Mouse (Mus musculus): ENCODE data around the gene Mark2. TPM values are rescaled to one million over a fixed set of nuclear protein-coding genes. Genes with fewer than 3 reads are reported as not detected.

Gene Mark2
- polyA plus RNA-seq, 1 experiment from 2014 or later: 44.9 TPM

DNA sequence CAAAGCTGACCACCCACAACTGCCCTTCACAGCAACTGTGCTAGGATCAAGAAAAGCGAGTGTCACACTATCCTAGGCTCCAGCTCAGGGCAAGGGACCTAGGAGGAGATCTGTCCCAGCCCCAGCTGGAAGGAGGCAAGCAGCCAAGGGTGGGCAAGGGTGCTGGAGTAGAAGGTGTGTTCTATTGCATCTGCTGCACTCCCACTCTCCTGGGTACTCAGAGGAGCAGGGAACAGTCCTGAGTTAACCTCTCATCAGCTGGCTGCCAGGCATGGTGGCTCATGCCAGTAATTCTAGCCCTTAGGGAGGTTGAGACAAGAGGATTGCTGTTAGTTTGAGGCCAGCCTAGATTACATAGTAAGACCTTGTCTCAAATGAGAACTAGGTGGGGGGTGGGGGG is 8.3 kb upstream of the Mark2 start:
- Histone ChIP-seq H3K9ac (no peak overlapping the region), H3K4me2 (replicated peaks) (no peak overlapping the region), H3K27me3 (replicated peaks) (no peaks in the 10 kb centered on the region), H3K4me1 (replicated peaks) (no peaks in the 10 kb centered on the region), H3K36me3 (no peaks in the 10 kb centered on the region), H3K27ac (no peak overlapping the region), H3K9me3 (no peaks in the 10 kb centered on the region), H3K4me3 (replicated peaks) (no peak overlapping the region)
- no peak for ATAC-seq
- WGBS: 89% methylated on average over 1 of the region's 1 CpGs

DNA sequence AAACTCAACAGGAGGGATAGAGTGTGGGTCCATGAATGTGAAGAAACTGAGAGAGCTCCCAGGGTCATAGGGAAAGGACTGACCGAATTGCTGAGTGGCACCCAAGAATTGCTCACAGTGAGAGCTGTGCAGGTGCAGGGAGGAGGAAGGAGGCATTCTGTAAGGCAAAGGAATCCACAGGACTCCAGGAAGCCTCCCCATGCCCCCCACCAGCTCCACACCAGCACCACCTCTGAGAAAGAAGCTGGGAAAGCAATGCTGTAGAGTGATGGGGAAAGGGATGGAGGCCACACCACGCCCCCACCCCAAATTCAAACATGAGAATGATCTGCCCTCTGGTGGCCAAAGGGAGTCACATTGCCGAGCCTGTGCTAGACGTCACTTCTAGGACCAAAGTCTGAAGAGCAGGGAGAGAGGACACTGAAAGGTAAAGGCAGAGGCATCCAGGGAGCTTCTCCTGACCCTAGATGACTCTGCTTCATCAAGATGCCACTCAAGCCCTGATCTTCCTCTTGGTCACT is 3.6 kb upstream of the Mark2 start:
- no peak overlapping the region for H3K4me2 ChIP-seq (replicated peaks)
- H3K4me1 ChIP-seq (replicated peaks): peaks cover under 1% of the 10 kb centered on the region; the same call in 1 of the 2 replicates
- WGBS: 24% methylated on average over 4 of the region's 4 CpGs
- no peaks in the 10 kb centered on the region for H3K27me3 ChIP-seq (replicated peaks)
- no peak for ATAC-seq
- no peaks in the 10 kb centered on the region for H3K9me3 ChIP-seq
- H3K27ac ChIP-seq: no peak overlapping the region
- no peaks in the 10 kb centered on the region for H3K36me3 ChIP-seq
- no peak overlapping the region for H3K9ac ChIP-seq
- no peak overlapping the region for H3K4me3 ChIP-seq (replicated peaks)

DNA sequence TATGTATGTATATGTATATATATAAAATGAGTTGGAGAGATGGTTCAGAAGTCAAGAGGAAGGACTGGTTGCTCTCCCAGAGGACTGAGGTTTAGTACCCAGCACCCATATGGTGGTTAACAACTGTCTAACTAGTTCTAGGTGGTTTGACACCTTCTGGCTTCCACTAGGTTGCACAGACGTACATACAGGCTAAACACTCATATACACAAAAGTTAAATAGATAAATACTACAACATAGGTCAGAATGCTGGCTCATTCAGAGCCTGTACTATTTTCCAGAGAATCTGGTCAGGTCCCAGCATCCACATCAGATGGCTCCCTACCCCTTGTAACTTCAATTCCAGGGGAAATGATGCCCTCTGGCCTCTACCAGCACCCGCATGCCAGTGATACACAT is 986 bp upstream of the Mark2 start:
- Histone ChIP-seq H3K4me1 (replicated peaks) (peaks cover 19% of the 10 kb centered on the region), H3K27ac (no peak overlapping the region), H3K9ac (no peak overlapping the region), H3K9me3 (no peaks in the 10 kb centered on the region), H3K4me3 (replicated peaks) (no peak overlapping the region), H3K36me3 (no peaks in the 10 kb centered on the region), H3K4me2 (replicated peaks) (no peak overlapping the region), H3K27me3 (replicated peaks) (no peaks in the 10 kb centered on the region)
- WGBS: 77% methylated on average over 2 of the region's 2 CpGs
- no peak for ATAC-seq

DNA sequence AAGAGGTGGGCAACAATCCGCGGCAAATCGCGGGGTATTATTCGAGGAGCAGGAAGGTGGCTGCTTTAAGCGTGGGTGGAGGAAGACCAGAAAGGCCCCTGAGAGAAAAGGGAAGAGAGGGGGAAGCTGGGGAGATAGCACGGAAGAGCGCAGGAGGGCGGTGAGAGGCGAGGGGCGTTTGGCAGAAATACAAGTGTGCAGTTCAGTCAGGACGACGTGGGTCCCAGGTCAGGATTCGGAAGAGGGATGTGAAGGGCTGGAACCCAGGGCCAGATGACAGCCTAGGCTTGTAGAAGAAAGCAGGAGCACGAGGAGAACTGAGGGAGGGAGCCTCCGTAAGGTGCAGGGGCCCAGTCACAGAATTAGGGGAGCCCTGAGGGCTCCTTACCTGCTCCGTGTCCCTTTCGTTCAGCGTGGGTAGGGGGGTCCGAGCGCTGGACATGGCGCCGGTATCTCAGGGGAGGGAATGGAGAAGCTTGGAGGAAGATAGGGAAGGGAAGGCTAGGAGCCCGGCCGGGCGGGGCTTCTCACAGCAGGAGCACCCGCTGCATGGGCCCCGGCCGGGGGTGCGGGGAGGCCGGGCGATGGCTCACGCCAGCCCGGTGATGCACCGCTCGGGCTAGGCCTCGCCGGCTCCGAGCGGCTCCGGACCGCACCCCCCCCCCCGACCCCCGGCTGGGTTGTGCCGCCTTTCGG is 732 bp downstream of the Mark2 start:
- peak overlapping the region; percentile 88 for H3K4me2 ChIP-seq (replicated peaks)
- peaks cover 26% of the 10 kb centered on the region for H3K4me1 ChIP-seq (replicated peaks)
- no peaks in the 10 kb centered on the region for H3K9me3 ChIP-seq
- H3K9ac ChIP-seq: peak overlapping the region; percentile 94
- H3K36me3 ChIP-seq: no peaks in the 10 kb centered on the region
- H3K27ac ChIP-seq: peak overlapping the region; percentile 83
- no peaks in the 10 kb centered on the region for H3K27me3 ChIP-seq (replicated peaks)
- peak overlapping the region; percentile 90 for H3K4me3 ChIP-seq (replicated peaks)
- ATAC-seq: peak; percentile 79
- 0% methylated on average over 29 of the region's 46 CpGs for WGBS

DNA sequence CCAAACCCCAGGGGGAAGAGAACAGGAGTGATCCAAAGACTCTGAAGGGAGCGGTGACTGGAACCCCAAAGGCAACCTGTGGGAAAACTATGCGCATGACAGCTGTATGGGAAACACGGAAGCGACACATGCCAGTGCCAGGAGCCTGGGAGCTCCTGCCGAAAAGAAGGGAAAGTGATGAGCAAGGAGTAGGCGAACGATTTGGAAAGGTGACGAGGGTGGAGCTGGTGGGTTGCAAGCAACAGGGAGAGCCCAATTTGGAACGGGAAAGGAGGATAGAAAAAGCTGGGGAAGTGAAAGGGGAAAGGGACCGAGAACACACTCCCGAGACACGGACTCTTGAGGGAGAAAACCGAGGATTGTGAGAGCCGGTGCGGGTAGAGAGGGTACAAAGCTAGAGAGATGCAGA is 1.3 kb downstream of the Mark2 start:
- no peak for ATAC-seq
- no peaks in the 10 kb centered on the region for H3K36me3 ChIP-seq
- H3K4me3 ChIP-seq (replicated peaks): peak overlapping the region; percentile 90
- peak overlapping the region; percentile 88 for H3K4me2 ChIP-seq (replicated peaks)
- no peaks in the 10 kb centered on the region for H3K27me3 ChIP-seq (replicated peaks)
- 2% methylated on average over 15 of the region's 15 CpGs for WGBS
- H3K9ac ChIP-seq: peak overlapping the region; percentile 94
- H3K27ac ChIP-seq: peak overlapping the region; percentile 83
- H3K9me3 ChIP-seq: no peaks in the 10 kb centered on the region
- peaks cover 32% of the 10 kb centered on the region for H3K4me1 ChIP-seq (replicated peaks)

DNA sequence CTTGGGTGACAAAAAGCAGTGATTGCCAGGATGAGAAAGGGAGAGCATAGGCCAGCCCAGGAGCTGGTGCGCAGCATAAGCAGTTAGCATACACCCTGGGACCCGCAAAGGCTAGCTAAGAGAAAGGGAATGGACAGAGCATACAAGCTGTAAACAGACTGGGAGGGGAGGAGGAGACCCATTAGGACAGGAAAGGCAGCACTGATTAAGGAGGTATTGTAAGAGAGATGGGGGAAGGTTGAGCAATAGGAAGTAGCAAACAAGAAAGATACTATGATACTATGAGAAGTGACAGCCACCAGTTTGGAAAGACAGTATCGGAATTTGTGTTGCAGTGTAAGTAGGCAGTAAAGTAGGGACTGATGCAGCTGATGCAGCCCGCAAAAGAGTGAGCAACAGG is 1.8 kb downstream of the Mark2 start:
- Histone ChIP-seq H3K27me3 (replicated peaks) (no peaks in the 10 kb centered on the region), H3K27ac (no peak overlapping the region; the same call in 1 of the 2 replicates), H3K9me3 (no peaks in the 10 kb centered on the region), H3K4me2 (replicated peaks) (peak overlapping the region; percentile 88), H3K9ac (peak overlapping the region; percentile 94), H3K4me1 (replicated peaks) (peaks cover 32% of the 10 kb centered on the region), H3K36me3 (no peaks in the 10 kb centered on the region), H3K4me3 (replicated peaks) (peak overlapping the region; percentile 90)
- ATAC-seq: no peak
- WGBS: 26% methylated on average over 4 of the region's 4 CpGs

DNA sequence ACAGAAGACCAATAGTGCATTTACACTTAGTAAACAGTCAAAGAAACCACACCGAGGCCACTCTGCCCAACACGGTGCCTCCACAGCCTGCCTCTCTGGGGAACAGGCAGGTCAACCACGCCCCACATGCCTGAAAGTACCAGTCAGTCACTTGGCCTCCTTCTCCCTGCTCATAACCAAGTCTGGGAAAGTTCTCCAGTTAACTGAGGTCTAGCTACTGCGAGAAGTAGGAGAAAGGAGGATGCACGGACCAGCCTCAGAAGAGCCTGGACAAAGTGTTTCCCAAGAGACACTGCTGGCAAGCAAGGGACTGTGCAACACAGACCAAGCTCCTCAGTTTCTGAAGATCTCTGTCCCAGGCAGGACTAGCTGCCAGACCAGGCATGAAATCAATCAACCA is 2.6 kb downstream of the Mark2 start:
- H3K4me1 ChIP-seq (replicated peaks): peaks cover 37% of the 10 kb centered on the region
- no peaks in the 10 kb centered on the region for H3K27me3 ChIP-seq (replicated peaks)
- no peaks in the 10 kb centered on the region for H3K36me3 ChIP-seq
- WGBS: 35% methylated on average over 5 of the region's 5 CpGs
- peak overlapping the region; percentile 11; the same call in 1 of the 2 replicates for H3K27ac ChIP-seq
- H3K9me3 ChIP-seq: no peaks in the 10 kb centered on the region
- peak overlapping the region; percentile 90 for H3K4me3 ChIP-seq (replicated peaks)
- peak overlapping the region; percentile 94 for H3K9ac ChIP-seq
- ATAC-seq: no peak
- peak overlapping the region; percentile 88 for H3K4me2 ChIP-seq (replicated peaks)

DNA sequence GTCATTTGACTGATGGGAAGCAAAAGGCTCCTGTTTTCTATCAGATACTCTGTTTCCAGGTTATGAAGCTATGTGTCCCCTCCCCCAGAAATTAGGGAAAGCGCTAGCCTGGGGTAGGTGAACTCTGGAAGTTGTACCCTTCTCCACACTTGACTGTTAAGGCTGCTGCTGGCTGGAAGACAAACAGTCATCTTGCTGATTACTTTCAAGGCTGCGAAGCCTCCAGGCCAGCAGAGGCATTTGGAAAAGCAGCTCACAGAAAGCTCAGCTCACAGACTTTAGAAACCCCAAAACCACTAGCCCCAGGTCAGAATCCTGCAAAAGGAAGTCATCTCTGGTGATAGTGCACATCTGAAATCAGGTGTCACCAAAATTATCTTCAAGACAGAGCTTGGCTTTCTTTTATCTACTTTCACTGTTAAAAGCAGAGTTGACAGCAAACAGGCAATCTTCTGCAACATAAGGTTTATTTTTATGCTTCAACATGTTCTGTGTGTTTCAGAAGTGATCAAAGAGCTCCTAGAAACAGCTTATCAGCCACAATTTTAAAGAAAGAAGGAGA is 3.8 kb downstream of the Mark2 start:
- peaks cover 43% of the 10 kb centered on the region for H3K4me1 ChIP-seq (replicated peaks)
- H3K4me3 ChIP-seq (replicated peaks): no peak overlapping the region
- ATAC-seq: no peak
- no peak overlapping the region for H3K27ac ChIP-seq
- H3K36me3 ChIP-seq: no peaks in the 10 kb centered on the region
- 62% methylated on average over 2 of the region's 2 CpGs for WGBS
- no peak overlapping the region for H3K9ac ChIP-seq
- no peaks in the 10 kb centered on the region for H3K9me3 ChIP-seq
- no peaks in the 10 kb centered on the region for H3K27me3 ChIP-seq (replicated peaks)
- H3K4me2 ChIP-seq (replicated peaks): no peak overlapping the region

DNA sequence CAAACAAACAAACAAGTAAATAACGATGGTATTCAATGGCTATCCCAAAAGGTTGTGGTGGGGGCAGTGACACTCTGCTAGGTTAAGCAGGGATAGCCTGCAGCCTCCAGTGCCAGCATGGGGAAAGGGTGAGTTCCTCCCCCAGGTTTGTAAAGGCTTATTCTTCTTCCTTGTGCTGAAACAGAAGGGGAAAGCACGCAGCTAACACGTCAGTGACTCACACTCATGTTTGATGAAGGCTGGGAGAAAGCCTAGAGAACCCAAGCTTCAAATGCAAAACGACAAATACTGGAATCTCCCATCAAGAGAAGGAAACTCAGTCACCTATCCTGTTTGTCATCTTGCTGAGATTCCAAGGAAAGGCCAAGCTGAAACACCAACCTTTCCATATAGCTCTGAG is 6.0 kb downstream of the Mark2 start:
- Histone ChIP-seq H3K27me3 (replicated peaks) (no peaks in the 10 kb centered on the region), H3K36me3 (no peaks in the 10 kb centered on the region), H3K27ac (no peak overlapping the region), H3K9ac (no peak overlapping the region), H3K4me1 (replicated peaks) (peaks cover 43% of the 10 kb centered on the region), H3K4me2 (replicated peaks) (no peak overlapping the region), H3K9me3 (no peaks in the 10 kb centered on the region), H3K4me3 (replicated peaks) (no peak overlapping the region)
- WGBS: 70% methylated on average over 4 of the region's 4 CpGs
- no peak for ATAC-seq

DNA sequence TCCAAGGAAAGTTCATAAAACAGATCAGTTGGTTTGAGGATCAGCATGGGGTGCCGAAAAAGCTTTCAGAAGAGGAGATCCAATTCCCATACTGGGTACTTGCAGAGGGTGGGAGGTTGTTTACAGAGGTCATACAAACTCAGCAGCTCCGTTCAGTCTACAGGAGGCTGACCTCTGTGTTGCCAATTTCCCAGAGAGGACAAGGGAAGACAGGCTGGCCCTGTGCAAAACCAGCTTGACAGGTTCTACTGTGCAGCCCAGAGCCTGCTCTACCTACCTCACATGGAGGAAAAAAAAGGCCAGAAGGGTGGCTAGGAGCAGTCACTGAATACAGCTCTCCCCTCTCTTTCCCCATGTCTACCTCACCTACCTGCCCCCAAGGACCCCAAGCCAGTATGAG is 7.6 kb downstream of the Mark2 start:
- Histone ChIP-seq H3K36me3 (no peaks in the 10 kb centered on the region), H3K27me3 (replicated peaks) (no peaks in the 10 kb centered on the region), H3K4me1 (replicated peaks) (peaks cover 31% of the 10 kb centered on the region), H3K4me3 (replicated peaks) (no peak overlapping the region), H3K9ac (no peak overlapping the region), H3K9me3 (no peaks in the 10 kb centered on the region), H3K4me2 (replicated peaks) (peak overlapping the region; percentile 23), H3K27ac (peak overlapping the region; percentile 34; the same call in 1 of the 2 replicates)
- 53% methylated on average over 2 of the region's 2 CpGs for WGBS
- ATAC-seq: peak; percentile 89

DNA sequence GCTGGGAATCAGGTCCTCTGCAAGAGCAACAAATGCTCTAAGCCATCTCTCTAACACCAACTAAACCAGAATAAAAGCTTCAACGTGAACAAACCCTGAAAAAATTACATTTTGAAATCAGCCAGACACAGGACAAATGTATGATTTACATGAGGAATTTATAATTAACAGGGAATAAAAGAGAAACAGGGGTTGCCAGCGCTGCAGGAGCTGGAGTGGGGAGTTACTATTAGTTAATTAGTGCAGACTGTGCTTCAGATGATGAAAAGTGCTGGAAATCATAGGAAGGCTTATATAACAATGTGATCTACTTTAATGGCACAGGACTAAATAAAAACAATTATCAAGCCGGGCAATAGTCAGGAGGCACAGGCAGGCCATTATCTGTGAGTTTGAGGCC is 20.3 kb downstream of the Mark2 start:
- Histone ChIP-seq H3K27ac (no peak overlapping the region), H3K4me2 (replicated peaks) (no peak overlapping the region), H3K9me3 (no peaks in the 10 kb centered on the region), H3K9ac (no peak overlapping the region), H3K4me1 (replicated peaks) (no peaks in the 10 kb centered on the region), H3K36me3 (no peaks in the 10 kb centered on the region), H3K27me3 (replicated peaks) (no peaks in the 10 kb centered on the region), H3K4me3 (replicated peaks) (no peak overlapping the region)
- WGBS: 83% methylated on average over 3 of the region's 3 CpGs
- ATAC-seq: no peak

DNA sequence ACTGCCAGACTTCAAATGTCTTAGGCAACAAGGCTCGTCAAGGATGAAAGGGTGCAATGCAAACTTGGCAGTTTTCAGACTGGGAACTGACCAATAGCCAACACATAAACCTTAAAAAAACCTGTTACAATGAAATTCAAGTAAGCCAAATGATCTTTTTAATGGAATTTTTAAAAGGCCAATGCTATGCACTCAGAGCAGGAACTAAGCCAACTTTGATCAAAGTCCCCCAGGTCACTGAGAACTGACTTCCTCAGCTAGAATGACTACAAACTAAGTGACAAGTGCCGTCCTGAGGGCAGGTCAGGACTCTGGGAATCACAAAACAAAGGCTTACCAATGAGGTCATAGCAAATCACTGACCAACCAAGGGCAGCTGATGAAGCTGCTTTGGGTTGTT is 21.5 kb downstream of the Mark2 start:
- Histone ChIP-seq H3K4me2 (replicated peaks) (no peak overlapping the region), H3K36me3 (no peaks in the 10 kb centered on the region), H3K4me1 (replicated peaks) (no peaks in the 10 kb centered on the region), H3K9me3 (no peaks in the 10 kb centered on the region), H3K9ac (no peak overlapping the region), H3K27ac (no peak overlapping the region), H3K27me3 (replicated peaks) (no peaks in the 10 kb centered on the region), H3K4me3 (replicated peaks) (no peak overlapping the region)
- ATAC-seq: no peak
- 64% methylated on average over 2 of the region's 2 CpGs for WGBS

DNA sequence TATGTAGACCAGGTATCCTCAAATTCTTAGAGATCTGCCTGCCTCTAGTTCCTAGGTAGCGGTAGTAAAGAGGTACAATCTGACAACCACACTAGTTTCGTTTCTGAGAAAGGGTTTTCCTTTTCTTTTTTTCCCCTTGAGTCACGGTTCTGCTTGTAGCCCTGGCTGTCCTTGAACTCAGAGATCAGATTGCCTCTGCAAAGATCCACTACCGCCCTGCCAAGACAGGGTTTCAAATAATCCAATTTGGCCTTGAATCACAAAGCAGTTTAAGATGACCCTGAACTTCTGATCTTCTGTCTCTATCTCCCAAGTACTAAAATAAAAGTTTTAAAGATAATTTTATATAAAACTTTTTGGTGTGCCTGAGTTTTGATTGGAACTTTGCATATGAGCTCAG is 23.9 kb downstream of the Mark2 start:
- WGBS: 67% methylated on average over 4 of the region's 4 CpGs
- Histone ChIP-seq H3K4me1 (replicated peaks) (no peaks in the 10 kb centered on the region; the same call in 1 of the 2 replicates), H3K9me3 (no peaks in the 10 kb centered on the region), H3K4me3 (replicated peaks) (no peak overlapping the region), H3K27me3 (replicated peaks) (no peaks in the 10 kb centered on the region), H3K9ac (no peak overlapping the region), H3K27ac (no peak overlapping the region), H3K36me3 (no peaks in the 10 kb centered on the region), H3K4me2 (replicated peaks) (no peak overlapping the region)
- no peak for ATAC-seq

Measured in intestine, embryonic 15.5 days (tissue).